Mouse (Mus musculus) kidney, postnatal 0 days (tissue): ENCODE results near the gene Cc2d1a. TPM values are rescaled to one million over a fixed set of nuclear protein-coding genes. Genes with fewer than 3 reads are reported as not detected.

Source experiments
- ATAC-seq: fragments of 200-750 bp; cut with Nextera tagmentation; replicated peaks from 2 replicates; pipeline ENCODE4 v1.8.0; 2017; ENCODE audit warnings: low read depth, moderate number of reproducible peaks, moderate TSS enrichment, moderate library complexity; ENCODE audit not compliant: low FRiP score
- DNase-seq: peaks from one replicate; pipeline ENCODE4 v3.0.0-alpha.2; 2016; ENCODE audit warnings: low spot score
- H3K27ac ChIP-seq: fragments of 300-500 bp; sonication (generic); 2 replicates; pipeline ENCODE4 v1.5.1; 2014; ENCODE audit warnings: mild to moderate bottlenecking
- H3K27me3 ChIP-seq: fragments of 300-500 bp; sonication (generic); 2 replicates; pipeline ENCODE4 v1.6.1; 2014; ENCODE audit warnings: low read length, mixed read lengths; ENCODE audit not compliant: insufficient read depth
- H3K36me3 ChIP-seq: fragments of 300-500 bp; sonication (generic); 2 replicates; pipeline ENCODE4 v1.6.1; 2014; ENCODE audit warnings: low read length, mixed read lengths; ENCODE audit not compliant: insufficient read depth
- H3K4me1 ChIP-seq: fragments of 300-500 bp; sonication (generic); replicated peaks from 2 replicates; pipeline ENCODE4 v1.6.1; 2014; ENCODE audit warnings: antibody characterized with exemption, low read length, mixed read lengths; ENCODE audit not compliant: insufficient read depth
- H3K4me2 ChIP-seq: fragments of 300-500 bp; sonication (generic); 2 replicates; pipeline ENCODE4 v1.6.1; 2014; ENCODE audit warnings: mild to moderate bottlenecking, low read length, moderate library complexity, mixed read lengths
- H3K4me3 ChIP-seq: fragments of 300-500 bp; sonication (generic); replicated peaks from 2 replicates; pipeline ENCODE4 v1.5.1; 2014; ENCODE audit warnings: low read depth, low read length
- H3K9ac ChIP-seq: fragments of 300-500 bp; sonication (generic); 2 replicates; pipeline ENCODE4 v1.6.1; 2014; ENCODE audit warnings: low read depth, low read length
- H3K9me3 ChIP-seq: fragments of 300-500 bp; sonication (generic); replicated peaks from 2 replicates; pipeline ENCODE4 v1.6.1; 2016; ENCODE audit warnings: low read length, inconsistent platforms, mixed read lengths
- CTCF ChIP-seq: IDR thresholded peaks from 2 replicates; pipeline ENCODE4 v1.5.1; 2016; ENCODE audit warnings: antibody characterized with exemption, low read depth, mild to moderate bottlenecking, moderate library complexity
- WGBS: fragments of 180-500 bp; shearing (Covaris S2); extraction: QIAGEN DNeasy Blood & Tissue Kit; methylation state at CpG from one replicate; pipeline ENCODE4 v1.1.7; 2014; 5-methylcytosine and 5-hydroxymethylcytosine counted together
- polyA plus RNA-seq: library from polyadenylated mRNA; unstranded; fragments of >200 nt; fragmentation: Nextera tagmentation; extraction: Ambion mirVana; gene quantifications from 2 replicates; pipeline ENCODE4 v1.2.1, GENCODE M21; 2015

Cc2d1a gene
- polyA plus RNA-seq, 1 experiment from 2014 or later: 17.2 TPM

DNA sequence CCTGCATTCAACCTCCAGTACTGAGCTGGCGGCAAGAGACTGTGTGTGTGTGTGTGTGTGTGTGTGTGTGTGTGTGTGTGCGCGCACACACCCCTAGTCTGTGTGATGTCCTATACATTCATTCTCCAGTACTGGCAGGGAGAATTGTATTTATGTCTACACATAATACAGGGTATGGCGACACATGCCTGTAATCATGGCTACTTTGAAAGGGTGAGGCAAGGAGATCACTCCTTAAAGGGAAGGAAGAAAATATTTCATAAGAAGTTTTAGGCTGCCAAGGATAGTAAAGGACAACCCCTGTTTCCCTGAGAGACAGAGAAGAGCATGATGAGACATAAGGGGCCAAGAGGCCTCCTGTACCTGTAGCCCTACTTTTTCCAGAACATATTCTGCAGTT lies 9.9 kb upstream of the Cc2d1a start:
- no peak for ATAC-seq

DNA sequence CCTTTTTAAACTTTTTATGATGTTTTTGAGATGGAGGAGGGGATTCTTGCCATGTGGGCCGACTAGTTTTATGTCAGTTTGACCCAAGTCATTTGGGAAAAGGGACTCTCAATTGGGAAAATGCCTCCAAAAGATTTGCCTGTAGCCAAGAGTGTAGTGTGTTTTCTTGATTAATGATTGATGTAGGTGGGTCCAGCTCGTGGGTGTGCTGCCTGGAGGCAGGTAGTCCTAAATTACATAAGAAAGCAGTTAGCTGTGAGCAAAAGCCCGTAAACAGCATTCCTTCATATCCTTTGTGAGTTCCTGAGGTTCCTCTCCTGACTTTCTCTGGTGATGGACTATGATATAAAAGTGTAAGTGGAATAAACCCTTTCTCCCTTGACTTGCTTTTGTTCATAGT lies 1.4 kb upstream of the Cc2d1a start:
- ATAC-seq: no peak
- 32% methylated on average over 3 of the region's 3 CpGs for WGBS

More for the DNA sequence above, 9.9 kb upstream of the Cc2d1a start:
- DNase-seq: no peak
- no peak overlapping the region for H3K4me3 ChIP-seq
- H3K36me3 ChIP-seq: no peaks in the 10 kb centered on the region
- no peak overlapping the region for H3K4me2 ChIP-seq
- 93% methylated on average over 4 of the region's 4 CpGs for whole genome bisulfite sequencing
- H3K4me1 ChIP-seq: no peaks in the 10 kb centered on the region
- no peaks in the 10 kb centered on the region for H3K27me3 ChIP-seq
- H3K9me3 ChIP-seq: no peaks in the 10 kb centered on the region
- H3K9ac ChIP-seq: no peak overlapping the region
- no peak for TF ChIP-seq CTCF
- no peak overlapping the region for H3K27ac ChIP-seq

DNA sequence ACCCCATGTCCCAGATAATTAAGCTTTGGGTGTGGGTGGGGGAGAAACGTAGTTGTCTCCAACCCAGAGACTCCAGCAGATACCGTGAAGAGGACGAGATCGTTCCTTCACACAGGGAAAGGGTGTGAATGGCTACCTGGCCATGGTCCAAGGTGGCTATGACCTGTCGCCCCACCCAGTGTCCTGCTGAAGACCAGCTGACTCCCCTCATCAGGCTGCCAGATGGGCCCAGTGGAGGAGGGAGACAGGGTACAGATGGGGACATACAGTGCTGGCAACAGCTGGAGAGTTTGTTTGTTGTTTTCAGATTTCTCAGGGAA lies 755 bp upstream of the Cc2d1a start:
- no peaks in the 10 kb centered on the region for H3K9me3 ChIP-seq
- H3K9ac ChIP-seq: no peak overlapping the region
- DNase-seq (no peak), ATAC-seq (no peak)
- TF ChIP-seq CTCF: no peak
- H3K4me2 ChIP-seq: peak overlapping the region; percentile 93
- H3K27me3 ChIP-seq: no peaks in the 10 kb centered on the region
- H3K27ac ChIP-seq: 0 out of 2 replicates have a peak overlapping the region, but pooled peaks have one; percentile 0
- H3K36me3 ChIP-seq: peaks cover 6% of the 10 kb centered on the region; the same call in 1 of the 2 replicates
- 88% methylated on average over 5 of the region's 5 CpGs for WGBS
- no peak overlapping the region for H3K4me3 ChIP-seq
- H3K4me1 ChIP-seq: peaks cover 10% of the 10 kb centered on the region; the same call in 1 of the 2 replicates

More for the DNA sequence above, 1.4 kb upstream of the Cc2d1a start:
- no peaks in the 10 kb centered on the region for H3K27me3 ChIP-seq
- no peak overlapping the region for H3K27ac ChIP-seq
- no peaks in the 10 kb centered on the region for H3K36me3 ChIP-seq
- no peak overlapping the region for H3K9ac ChIP-seq
- no peak for TF ChIP-seq CTCF
- no peak for DNase-seq
- peaks cover 10% of the 10 kb centered on the region; the same call in 1 of the 2 replicates for H3K4me1 ChIP-seq
- no peak overlapping the region for H3K4me2 ChIP-seq
- no peak overlapping the region for H3K4me3 ChIP-seq
- no peaks in the 10 kb centered on the region for H3K9me3 ChIP-seq

DNA sequence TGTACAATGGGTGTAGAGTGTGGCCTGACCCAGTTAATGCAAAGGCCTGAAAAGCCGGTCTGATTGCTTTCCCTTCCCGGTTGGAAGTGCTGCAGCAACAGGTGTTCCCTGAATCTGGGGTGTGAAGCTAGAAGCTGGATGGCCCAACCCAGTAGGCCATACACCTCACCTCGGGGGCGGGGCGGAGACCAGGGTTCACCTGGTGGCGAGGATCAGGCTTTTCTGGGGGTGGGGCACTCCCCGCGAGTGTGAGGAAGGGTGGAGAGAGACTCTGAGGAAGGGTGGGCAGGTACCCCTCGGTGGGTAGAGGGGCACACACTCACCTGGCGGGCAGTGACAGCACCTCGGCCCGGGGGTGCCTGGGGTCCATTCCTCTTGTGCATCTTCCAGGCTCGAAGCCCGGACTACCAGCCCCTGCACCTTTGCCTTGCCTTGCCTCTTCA lies 391 bp downstream of the Cc2d1a start:
- Histone ChIP-seq H3K36me3 (peaks cover 17% of the 10 kb centered on the region; the same call in 1 of the 2 replicates), H3K27me3 (no peaks in the 10 kb centered on the region)
- ATAC-seq: peak; percentile 57; the same call in 1 of the 2 replicates

DNA sequence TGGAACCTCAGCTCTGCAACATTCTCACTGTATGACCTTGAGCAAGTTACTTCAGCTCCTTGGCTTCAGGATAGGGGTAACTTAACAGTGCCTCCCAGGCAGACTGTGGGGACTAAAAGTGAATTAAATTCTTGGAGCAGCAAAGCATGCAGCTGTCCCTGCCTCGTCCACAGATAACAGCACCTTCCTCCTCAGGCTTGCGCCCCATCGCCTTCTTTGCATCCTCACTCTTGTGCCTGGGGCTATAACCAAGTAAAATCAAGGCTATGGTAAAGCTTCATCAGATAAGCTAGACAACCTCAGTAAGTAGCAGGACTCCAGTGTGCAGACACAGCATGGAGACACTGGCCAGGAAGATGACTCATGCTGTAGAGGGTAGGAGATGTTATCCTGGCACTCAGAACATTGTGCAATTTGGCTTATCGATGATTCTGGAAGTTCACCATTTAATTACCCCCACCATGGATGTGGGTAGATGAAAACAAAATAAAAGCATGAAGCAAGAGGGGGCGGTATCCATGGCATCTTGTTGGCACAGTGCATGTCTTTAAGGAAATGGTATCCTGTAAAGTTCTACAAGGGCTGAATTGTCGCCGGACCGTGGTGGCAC lies 3.0 kb downstream of the Cc2d1a start:
- TF ChIP-seq CTCF: no peak

More for the DNA sequence above, 391 bp downstream of the Cc2d1a start:
- peak overlapping the region; percentile 93 for H3K4me2 ChIP-seq
- peak overlapping the region; percentile 62 for H3K4me3 ChIP-seq
- H3K27ac ChIP-seq: peak overlapping the region; percentile 60; the same call in 1 of the 2 replicates
- H3K9ac ChIP-seq: peak overlapping the region; percentile 77
- H3K4me1 ChIP-seq: peaks cover 10% of the 10 kb centered on the region; the same call in 1 of the 2 replicates
- H3K9me3 ChIP-seq: no peaks in the 10 kb centered on the region
- TF ChIP-seq CTCF: no peak
- WGBS: 5% methylated on average over 14 of the region's 14 CpGs
- DNase-seq: no peak

DNA sequence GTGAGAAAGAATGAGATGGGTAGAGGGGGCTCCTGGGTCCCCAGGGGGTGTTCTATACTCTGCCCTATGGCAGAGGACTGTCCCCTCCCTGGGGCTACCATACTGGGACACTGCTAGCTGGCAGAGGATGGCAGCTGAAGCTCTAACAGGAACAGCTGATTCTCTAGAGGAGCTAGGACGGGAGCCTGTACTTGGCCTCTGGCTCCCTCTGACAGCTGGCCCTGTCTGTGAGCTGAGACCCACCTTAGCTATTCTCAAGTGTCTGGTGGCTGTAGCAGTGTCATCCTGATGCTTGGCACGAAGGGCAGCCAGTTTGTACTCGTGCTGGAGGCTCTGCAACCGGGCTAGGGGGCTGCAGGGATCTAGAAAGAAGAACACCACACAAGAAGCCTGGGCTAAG lies 6.9 kb downstream of the Cc2d1a start:
- Histone ChIP-seq H3K27me3 (no peaks in the 10 kb centered on the region), H3K4me1 (no peaks in the 10 kb centered on the region), H3K36me3 (peaks cover 73% of the 10 kb centered on the region), H3K4me3 (no peak overlapping the region), H3K4me2 (no peak overlapping the region), H3K9ac (no peak overlapping the region), H3K27ac (no peak overlapping the region), H3K9me3 (no peaks in the 10 kb centered on the region)
- ATAC-seq: no peak
- WGBS: 88% methylated on average over 4 of the region's 4 CpGs
- no peak for TF ChIP-seq CTCF
- no peak for DNase-seq

More for the DNA sequence above, 3.0 kb downstream of the Cc2d1a start:
- Histone ChIP-seq H3K4me2 (no peak overlapping the region), H3K4me3 (no peak overlapping the region), H3K27ac (no peak overlapping the region), H3K36me3 (peaks cover 35% of the 10 kb centered on the region), H3K4me1 (peaks cover 10% of the 10 kb centered on the region; the same call in 1 of the 2 replicates), H3K9me3 (no peaks in the 10 kb centered on the region), H3K9ac (no peak overlapping the region), H3K27me3 (no peaks in the 10 kb centered on the region)
- DNase-seq (no peak), ATAC-seq (no peak)
- 89% methylated on average over 8 of the region's 8 CpGs for WGBS
